Mouse (Mus musculus): ENCODE measurements at regions not wholly inside any gene's neighbourhood (a gene's known extent, or its start where the extent isn't known, plus 50 kb on each side); places are given as distances from the start of the nearest gene placed in this dataset.

GRCm38 (mm10) chr1:81952095-81952494 is 280.8 kb upstream of the Gm9747 start:
- TF ChIP-seq TCF12 (IDR thresholded peaks at IDR 0.05; ENCODE audit: low read depth, low read length) (no peak), PAX5 (IDR thresholded peaks at IDR 0.05; ENCODE audit: low read length) (no peak), ZKSCAN1 (IDR thresholded peaks at IDR 0.05; ENCODE audit: borderline replicate concordance, low read depth, low read length) (no peak), E2F4 (IDR thresholded peaks at IDR 0.05; ENCODE audit: insufficient replicate concordance, low read depth, low read length) (no peak), ZC3H11A (IDR thresholded peaks at IDR 0.05; ENCODE audit: low read depth, low read length) (no peak), IRF4 (IDR thresholded peaks at IDR 0.05; ENCODE audit: low read depth, low read length) (no peak), MAFK (IDR thresholded peaks at IDR 0.05; ENCODE audit: insufficient replicate concordance, low read length) (no peak), MAZ (IDR thresholded peaks at IDR 0.05; ENCODE audit: low read depth, low read length) (no peak)
- dilution Hi-C loops (cut with MboI; ENCODE audit: extremely low pct_ligation_motif_present, extremely low pct_unique_long_range_greater_than_20kb, low sequenced_read_pairs), result no loop called here
- Histone ChIP-seq H3K79me2 (replicated peaks; ENCODE audit: control insufficient read depth, extremely low read depth, insufficient read depth, poor library complexity, severe bottlenecking) (no peaks in the 10 kb centered on the region), H3K27me3 (replicated peaks) (no peaks in the 10 kb centered on the region), H3K9me3 (replicated peaks; ENCODE audit: low read length) (no peaks in the 10 kb centered on the region), H3K4me2 (ENCODE audit: insufficient read depth, low read depth, poor library complexity, severe bottlenecking) (no peak overlapping the region), H3K36me3 (replicated peaks in 1 of 2; ENCODE audit: control insufficient read depth in 1 of 2, insufficient read depth in 1 of 2, low read length in 1 of 2) (no peaks in the 10 kb centered on the region), H3K4me3 (replicated peaks in 1 of 3; ENCODE audit: low read depth in 2 of 3, low read length in 2 of 3, poor library complexity in 1 of 3) (no peak overlapping the region), H3K9ac (ENCODE audit: insufficient read depth, low read depth) (no peak overlapping the region), H3K4me1 (ENCODE audit: control insufficient read depth in 1 of 2, insufficient read depth in 2 of 2) (no peaks in the 10 kb centered on the region), H3K27ac (ENCODE audit: insufficient read depth, low read depth) (no peak overlapping the region)
- in situ Hi-C loops (cut with MboI; ENCODE audit: low pct_ligation_motif_present, low pct_unique_long_range_greater_than_20kb, low sequenced_read_pairs), result no loop called here
- no peak for DNase-seq (ENCODE audit: extremely low read depth)

- H3K79me2 ChIP-seq (replicated peaks; ENCODE audit: control insufficient read depth, extremely low read depth, insufficient read depth, poor library complexity, severe bottlenecking), result no peaks in the 10 kb centered on the region
- no peak overlapping the region for H3K4me3 ChIP-seq (replicated peaks in 1 of 3; ENCODE audit: low read depth in 2 of 3, low read length in 2 of 3, poor library complexity in 1 of 3)
- no peak for TF ChIP-seq MAX (IDR thresholded peaks at IDR 0.05; ENCODE audit: low read length)
- no peak for TF ChIP-seq KAT2A (IDR thresholded peaks at IDR 0.05; ENCODE audit: insufficient replicate concordance, low read length)
- TF ChIP-seq MYC (IDR thresholded peaks at IDR 0.05; ENCODE audit: low read depth, low read length), result no peak
- no peak for TF ChIP-seq SMC3 (IDR thresholded peaks at IDR 0.05; ENCODE audit: low read depth, low read length)
- TF ChIP-seq RCOR1 (conservative IDR thresholded peaks at IDR 0.05; ENCODE audit: low read depth, low read length), result no peak
- TF ChIP-seq MEF2A (IDR thresholded peaks at IDR 0.05; ENCODE audit: borderline replicate concordance, low read depth, low read length), result no peak
- TF ChIP-seq ZMIZ1 (IDR thresholded peaks at IDR 0.05; ENCODE audit: low read depth, low read length), result no peak
- no peak for TF ChIP-seq TBP (conservative IDR thresholded peaks at IDR 0.05; ENCODE audit: low read depth, low read length)
- TF ChIP-seq MAZ (IDR thresholded peaks at IDR 0.05; ENCODE audit: low read depth, low read length), result no peak
- TF ChIP-seq NELFE (IDR thresholded peaks at IDR 0.05; ENCODE audit: low read depth, low read length), result no peak
- TF ChIP-seq CTCF (conservative IDR thresholded peaks at IDR 0.05 in 1 of 2, IDR thresholded peaks at IDR 0.05 in 1 of 2; ENCODE audit: low read depth in 2 of 2, low read length in 2 of 2), result no peak
- H3K9ac ChIP-seq (ENCODE audit: insufficient read depth, low read depth), result no peak overlapping the region
- in situ Hi-C loops (cut with MboI; ENCODE audit: low pct_ligation_motif_present, low pct_unique_long_range_greater_than_20kb, low sequenced_read_pairs) (no loop called here), dilution Hi-C loops (cut with MboI; ENCODE audit: extremely low pct_ligation_motif_present, extremely low pct_unique_long_range_greater_than_20kb, low sequenced_read_pairs) (no loop called here)
- no peak overlapping the region for H3K27ac ChIP-seq (ENCODE audit: insufficient read depth, low read depth)
- H3K4me1 ChIP-seq (ENCODE audit: control insufficient read depth in 1 of 2, insufficient read depth in 2 of 2), result no peaks in the 10 kb centered on the region
- H3K9me3 ChIP-seq (replicated peaks; ENCODE audit: low read length), result no peaks in the 10 kb centered on the region
- no peaks in the 10 kb centered on the region for H3K36me3 ChIP-seq (replicated peaks in 1 of 2; ENCODE audit: control insufficient read depth in 1 of 2, insufficient read depth in 1 of 2, low read length in 1 of 2)
- no peak for DNase-seq (ENCODE audit: extremely low read depth)
- no peaks in the 10 kb centered on the region for H3K27me3 ChIP-seq (replicated peaks)
- no peak overlapping the region for H3K4me2 ChIP-seq (ENCODE audit: insufficient read depth, low read depth, poor library complexity, severe bottlenecking)
Measured at GRCm38 (mm10) chr1:81954507-81954906, 278.4 kb upstream of the Gm9747 start.

Measured in CH12.LX (cell line).